Mouse (Mus musculus) bone marrow macrophage, adult 2 months (primary cell): Measurements from ENCODE around the gene Srpx. TPM values are rescaled to one million over a fixed set of nuclear protein-coding genes. Genes with fewer than 3 reads are reported as not detected.

Experiments
- H3K27ac ChIP-seq: 2 replicates; pipeline ENCODE4 v1.5.1; 2012; ENCODE audit warnings: low read depth, low read length; ENCODE audit not compliant: insufficient read depth
- H3K4me1 ChIP-seq: 2 replicates; pipeline ENCODE4 v1.6.1; 2012; ENCODE audit warnings: low read length; ENCODE audit not compliant: control insufficient read depth, insufficient read depth
- H3K4me3 ChIP-seq: 2 replicates; pipeline ENCODE4 v1.5.1; 2012; ENCODE audit warnings: mild to moderate bottlenecking, low read length, moderate library complexity; ENCODE audit not compliant: insufficient read depth
- CTCF ChIP-seq: IDR thresholded peaks from 2 replicates; pipeline ENCODE4 v1.5.1; 2012; ENCODE audit warnings: low read depth, mild to moderate bottlenecking, low read length, moderate library complexity
- POLR2A ChIP-seq: IDR thresholded peaks from 2 replicates; pipeline ENCODE4 v1.6.1; 2012; ENCODE audit warnings: mild to moderate bottlenecking, low read depth, low read length, borderline replicate concordance
- polyA plus RNA-seq: library from polyadenylated mRNA; stranded (reverse); fragments of >200 nt; gene quantifications from 2 replicates; pipeline ENCODE4 v1.2.4, GENCODE M21; 2012; ENCODE audit not compliant: missing spikeins, insufficient read depth, insufficient read length

The Srpx gene
- polyA plus RNA-seq, 1 experiment, result not detected

DNA sequence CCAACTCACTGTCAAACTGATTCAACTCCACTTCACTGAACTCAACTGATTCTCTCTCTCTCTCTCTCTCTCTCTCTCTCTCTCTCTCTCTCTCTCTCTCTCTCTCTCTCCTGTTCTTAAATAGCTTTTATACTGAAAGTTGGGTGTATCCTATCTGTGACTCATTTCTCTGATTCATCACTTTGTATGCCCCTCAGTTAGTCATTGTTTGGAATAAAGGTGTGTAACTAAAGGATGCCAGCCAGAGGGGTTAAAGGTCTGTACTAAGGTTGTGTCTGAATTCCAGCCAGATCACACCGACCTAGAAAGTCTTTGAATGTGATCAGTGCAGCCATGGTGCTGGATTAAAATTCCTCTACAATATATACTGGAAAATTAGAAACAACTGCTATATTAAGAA, 116.8 kb downstream of the Srpx start:
- Histone ChIP-seq H3K4me3 (no peak overlapping the region), H3K27ac (no peak overlapping the region), H3K4me1 (no peaks in the 10 kb centered on the region)
- TF ChIP-seq CTCF (no peak), POLR2A (no peak)

Other genes with a start within 250 kb of the Srpx start
- gene Sytl5, start 232.1 kb downstream of the Srpx start, polyA plus RNA-seq, result not detected in 2 replicates
- 2.6 and 3.8 TPM in 2 replicates for gene Rpgr, start 99.2 kb upstream of the Srpx start, polyA plus RNA-seq
- not detected in 2 replicates for gene Otc, start 134.6 kb upstream of the Srpx start, polyA plus RNA-seq